Mouse (Mus musculus): ENCODE measurements around the gene Taar3. TPM values are rescaled to one million over a fixed set of nuclear protein-coding genes. Genes with fewer than 3 reads are reported as not detected.

The Taar3 gene
- not detected in 2 replicates for polyA plus RNA-seq (2012; rRNA removed)

DNA sequence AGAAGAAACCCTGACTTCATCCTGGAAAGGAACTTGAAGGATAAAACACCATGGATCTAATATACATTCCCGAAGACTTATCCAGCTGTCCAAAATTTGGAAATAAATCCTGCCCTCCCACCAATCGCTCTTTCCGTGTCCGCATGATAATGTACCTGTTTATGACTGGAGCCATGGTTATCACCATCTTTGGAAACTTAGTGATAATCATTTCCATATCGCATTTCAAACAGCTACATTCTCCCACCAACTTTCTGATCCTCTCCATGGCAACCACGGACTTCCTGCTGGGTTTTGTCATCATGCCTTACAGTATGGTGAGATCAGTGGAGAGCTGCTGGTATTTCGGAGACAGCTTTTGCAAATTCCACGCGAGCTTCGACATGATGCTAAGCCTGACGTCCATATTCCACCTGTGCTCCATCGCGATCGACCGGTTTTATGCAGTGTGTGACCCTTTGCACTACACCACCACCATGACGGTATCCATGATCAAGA is at the start of gene Taar3:
Gene Taar3 (plus strand): TSS at position 51 of the 498 bp plus-strand sequence.
- 92% methylated on average over 16 of the region's 16 CpGs for WGBS
- no peak for DNase-seq (ENCODE audit: low read depth, low spot score)

DNA sequence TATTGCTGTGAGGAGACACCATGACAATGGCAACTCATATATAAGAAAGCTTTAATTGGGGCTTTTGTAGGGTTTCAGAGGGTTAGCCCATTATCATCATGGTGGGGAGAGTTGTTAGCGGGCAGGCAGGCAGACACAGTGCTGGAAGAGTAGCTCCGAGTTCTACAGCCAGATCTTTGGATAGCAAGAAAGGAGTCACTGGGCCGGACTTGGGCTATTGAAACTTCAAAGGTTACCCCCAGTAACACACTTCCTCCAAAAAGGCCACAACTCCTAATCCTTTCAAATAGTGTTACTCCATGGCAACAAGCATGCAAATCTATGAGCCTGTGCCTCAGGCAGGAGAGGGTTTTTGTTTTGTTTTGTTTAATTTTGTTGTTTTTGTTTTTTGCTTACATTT is 48.2 kb upstream of the Taar3 start:
- WGBS = 88% methylated on average over 3 of the region's 3 CpGs
- no peak for DNase-seq (ENCODE audit: low read depth, low spot score)

DNA sequence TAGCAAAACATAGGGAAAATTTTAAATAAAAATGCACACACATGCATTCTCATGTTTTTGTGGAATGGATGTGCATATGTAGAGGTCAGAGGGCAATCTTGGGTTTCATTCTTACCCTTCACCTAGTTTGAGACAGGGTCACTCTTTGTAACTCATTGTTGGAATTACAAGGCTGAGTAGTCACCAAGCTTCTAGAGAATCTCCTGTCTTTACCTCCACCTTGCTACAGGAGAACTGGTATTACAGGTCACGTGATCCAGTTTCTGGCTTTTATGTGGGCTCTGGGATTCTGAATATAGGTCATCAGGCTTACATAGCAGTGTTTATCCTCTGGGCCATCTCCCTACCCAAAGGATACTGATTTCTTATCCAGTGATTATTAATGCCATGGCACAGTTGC is 43.7 kb upstream of the Taar3 start:
- DNase-seq (ENCODE audit: low read depth, low spot score) = no peak
- 86% methylated on average over 1 of the region's 1 CpGs for WGBS

DNA sequence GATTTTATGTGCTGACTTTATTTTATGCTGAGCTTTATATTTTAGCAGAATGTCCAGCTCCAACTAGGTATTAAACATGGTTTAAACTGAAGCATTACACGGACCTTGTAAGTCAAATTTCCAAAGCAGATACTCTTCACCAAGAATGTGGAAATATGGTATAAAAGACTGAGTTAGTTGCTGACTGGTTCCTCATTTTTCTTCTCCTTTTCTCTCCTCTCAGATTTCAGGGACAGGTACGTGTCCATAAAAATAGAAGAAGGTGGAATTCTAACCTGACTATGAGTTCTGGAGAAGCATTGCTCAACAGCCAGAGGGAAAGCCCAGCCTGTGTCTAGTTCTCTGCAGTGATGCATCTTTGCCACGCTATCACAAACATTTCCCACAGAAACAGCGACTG is 29.3 kb upstream of the Taar3 start, which contains the start of gene Taar1:
Gene Taar1 (plus strand): TSS at position 301 of the 400 bp plus-strand sequence.
- WGBS = 88% methylated on average over 4 of the region's 4 CpGs
- no peak for DNase-seq (ENCODE audit: low read depth, low spot score)

DNA sequence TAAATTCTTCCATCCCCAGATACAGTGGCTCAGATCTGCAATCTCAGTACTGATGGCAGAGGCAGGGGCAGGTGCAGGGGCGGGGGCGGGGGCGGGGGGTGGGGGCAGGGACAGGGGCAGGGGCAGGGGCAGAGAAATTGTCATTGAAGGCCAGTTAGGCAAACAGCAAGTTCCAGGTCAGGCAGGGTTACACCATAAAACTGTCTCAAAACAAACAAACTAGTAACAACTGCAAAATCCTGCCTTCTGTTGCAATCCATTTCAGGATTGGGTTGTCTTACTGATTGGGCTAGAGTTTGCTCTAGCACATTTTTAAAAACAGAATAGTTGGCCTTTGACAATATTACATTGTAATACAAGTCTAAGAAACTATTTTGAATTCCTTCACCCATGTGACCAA is 26.9 kb upstream of the Taar3 start:
- DNase-seq (ENCODE audit: low read depth, low spot score) = no peak
- WGBS = 31% methylated on average over 3 of the region's 3 CpGs

DNA sequence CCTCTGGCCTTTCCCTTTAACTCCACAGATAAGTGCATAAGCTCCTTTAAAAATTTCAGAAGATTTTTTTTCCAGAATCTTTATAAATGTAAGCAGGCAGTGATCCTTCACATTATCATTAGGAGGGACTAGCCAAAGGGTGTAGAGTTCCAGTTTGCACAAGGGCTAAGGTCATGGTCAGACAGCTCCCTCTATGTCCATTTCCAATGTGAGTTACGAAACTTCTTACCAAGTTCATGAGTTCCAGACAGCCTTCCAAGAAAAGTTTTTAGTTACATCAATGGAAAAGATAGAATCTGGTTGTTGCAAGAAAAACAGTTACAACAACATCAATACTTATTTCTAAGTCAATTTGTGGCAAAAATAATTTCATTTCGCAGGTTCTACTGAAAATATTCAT is 25.4 kb upstream of the Taar3 start:
- no peak for DNase-seq (ENCODE audit: low read depth, low spot score)
- 84% methylated on average over 2 of the region's 2 CpGs for WGBS

DNA sequence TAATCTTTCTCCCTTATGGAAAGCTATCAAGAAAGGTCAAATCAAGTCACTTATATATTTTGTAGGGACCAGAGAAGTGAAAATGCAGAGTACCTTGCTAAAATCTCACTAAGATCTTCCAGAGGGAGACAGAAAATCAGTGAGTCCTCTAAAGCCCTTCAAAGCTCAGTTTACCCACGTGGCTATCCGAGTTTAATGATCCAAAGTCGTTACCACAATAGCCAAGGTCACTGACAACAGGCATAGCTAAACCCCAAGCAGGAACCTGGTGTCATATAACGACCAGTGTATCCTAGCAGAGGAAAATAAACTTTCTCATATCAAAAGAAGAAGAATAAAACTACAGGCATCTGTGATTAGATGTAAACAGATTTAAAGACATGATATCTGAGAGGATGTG is 11.7 kb upstream of the Taar3 start:
- DNase-seq (ENCODE audit: low read depth, low spot score) = no peak
- 19% methylated on average over 4 of the region's 4 CpGs for WGBS

DNA sequence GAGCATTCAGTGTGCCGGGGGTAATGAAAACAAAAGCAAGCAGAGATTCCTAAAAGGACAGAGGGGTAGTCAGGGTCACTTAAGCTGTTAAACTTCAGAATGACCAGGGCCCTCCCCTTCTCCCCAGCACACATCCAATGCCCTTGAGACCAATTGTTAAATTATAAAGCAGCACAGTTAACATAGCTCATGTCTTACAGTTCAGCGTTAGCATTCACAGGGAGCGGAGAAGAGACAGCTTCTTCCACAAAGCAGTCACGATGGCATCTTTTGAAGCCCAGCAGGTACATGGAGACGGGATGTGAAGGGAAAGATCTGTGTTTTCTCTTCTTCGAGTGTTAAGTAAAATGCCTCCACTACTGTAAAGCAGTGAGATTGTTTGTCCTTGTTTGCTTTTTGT is 11.0 kb upstream of the Taar3 start, which contains the start of gene Taar2:
Gene Taar2 (plus strand): TSS at position 261 of the 400 bp plus-strand sequence.
- WGBS = 32% methylated on average over 6 of the region's 6 CpGs
- no peak for DNase-seq (ENCODE audit: low read depth, low spot score)

DNA sequence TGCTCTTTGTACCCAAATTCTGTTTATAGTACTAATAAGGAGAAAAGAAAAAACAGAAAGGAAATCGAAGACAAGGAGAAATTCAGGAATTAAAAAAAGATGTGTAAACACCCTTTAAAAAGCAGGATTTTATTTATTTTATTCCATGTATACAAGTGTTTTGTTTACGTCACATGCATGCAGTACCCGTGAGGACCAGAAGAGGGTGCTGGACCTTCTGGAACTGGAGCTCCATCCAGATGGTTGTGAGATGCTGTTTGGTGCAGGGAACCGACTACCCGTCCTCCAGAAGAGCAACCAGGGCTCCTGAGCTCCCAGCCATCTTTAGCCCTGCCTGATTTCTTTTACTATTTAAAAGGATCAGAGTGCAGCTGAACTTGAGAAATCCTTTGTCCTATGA is 6.9 kb upstream of the Taar3 start:
- 75% methylated on average over 5 of the region's 5 CpGs for WGBS
- DNase-seq (ENCODE audit: low read depth, low spot score) = no peak

DNA sequence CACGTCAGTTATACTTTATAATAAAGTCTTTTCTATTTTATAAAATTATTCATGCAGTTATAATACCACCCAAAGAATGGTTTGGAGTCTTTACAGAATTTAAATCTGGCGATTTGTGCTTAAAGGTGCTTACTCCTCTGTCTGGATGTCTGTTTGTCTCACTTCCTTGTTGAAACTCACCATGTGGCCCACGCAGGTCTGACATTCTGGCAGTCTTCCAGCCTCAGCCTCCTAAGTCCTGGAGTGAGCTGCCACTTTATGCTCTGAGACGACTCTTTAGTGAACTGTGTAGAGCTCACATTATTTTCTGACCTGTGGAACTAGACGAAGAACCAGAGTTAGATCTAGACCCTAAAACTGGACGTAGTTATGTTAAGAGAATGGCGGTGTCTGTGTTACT is 1.3 kb upstream of the Taar3 start:
- no peak for DNase-seq (ENCODE audit: low read depth, low spot score)
- WGBS = 39% methylated on average over 7 of the region's 7 CpGs

DNA sequence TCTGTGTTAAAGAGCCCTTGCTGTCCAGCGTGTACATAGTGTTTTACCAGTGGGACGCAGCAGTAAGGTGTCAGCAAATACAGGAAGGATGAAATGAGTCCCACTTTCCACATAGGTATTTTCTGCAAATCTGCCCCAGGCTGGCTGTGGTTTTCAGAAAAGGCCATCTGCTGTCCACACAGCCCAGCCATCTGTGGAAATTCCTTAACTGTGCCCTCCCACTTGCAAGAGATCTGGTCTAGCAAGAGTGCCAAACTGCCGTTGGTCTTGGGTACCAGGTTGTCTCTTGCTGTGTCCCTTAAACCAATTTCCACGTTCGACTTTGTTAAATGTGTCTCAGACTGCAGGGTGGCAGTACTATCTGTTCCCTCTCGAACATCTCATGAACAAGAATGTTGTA is 2.4 kb downstream of the Taar3 start:
- 71% methylated on average over 6 of the region's 6 CpGs for WGBS
- DNase-seq (ENCODE audit: low read depth, low spot score) = no peak

DNA sequence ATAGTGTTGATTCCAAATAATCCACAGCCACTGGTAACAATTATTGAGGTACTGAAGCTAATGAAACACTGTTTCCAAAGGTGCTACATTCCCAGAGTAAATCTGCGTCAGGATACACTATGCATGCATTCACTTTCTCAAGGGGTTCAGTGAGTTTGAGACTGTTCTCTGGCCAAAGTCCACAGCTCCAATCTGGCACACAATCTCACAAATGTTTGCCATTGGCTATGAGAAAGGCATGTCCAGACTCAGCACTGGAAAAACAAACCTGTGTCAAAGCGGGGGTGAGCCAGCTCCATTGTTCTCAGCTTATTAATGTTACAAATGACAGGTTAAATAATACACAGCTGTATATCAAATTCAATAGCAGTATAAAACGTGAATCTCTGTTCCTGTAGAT is 9.7 kb downstream of the Taar3 start:
- WGBS = 22% methylated on average over 3 of the region's 3 CpGs
- no peak for DNase-seq (ENCODE audit: low read depth, low spot score)

DNA sequence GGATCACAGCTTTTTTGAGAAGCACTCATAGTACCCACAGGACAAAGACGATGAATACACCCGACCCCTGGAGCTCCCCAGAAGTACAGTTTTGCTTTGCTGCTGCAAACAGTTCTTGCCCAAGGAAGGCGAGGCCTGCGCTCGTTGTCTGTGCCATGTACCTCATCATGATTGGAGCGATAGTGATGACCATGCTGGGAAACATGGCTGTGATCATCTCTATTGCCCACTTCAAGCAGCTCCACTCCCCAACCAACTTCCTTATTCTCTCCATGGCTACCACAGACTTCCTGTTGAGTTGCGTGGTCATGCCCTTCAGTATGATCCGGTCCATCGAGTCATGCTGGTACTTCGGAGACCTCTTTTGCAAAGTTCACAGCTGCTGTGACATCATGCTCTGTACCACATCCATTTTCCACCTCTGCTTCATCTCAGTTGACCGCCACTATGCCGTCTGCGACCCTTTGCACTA is 11.1 kb downstream of the Taar3 start, which contains the start of gene Taar4:
Gene Taar4 (plus strand): TSS at position 51 of the 472 bp plus-strand sequence.
- DNase-seq (ENCODE audit: low read depth, low spot score) = no peak
- 88% methylated on average over 13 of the region's 13 CpGs for WGBS

DNA sequence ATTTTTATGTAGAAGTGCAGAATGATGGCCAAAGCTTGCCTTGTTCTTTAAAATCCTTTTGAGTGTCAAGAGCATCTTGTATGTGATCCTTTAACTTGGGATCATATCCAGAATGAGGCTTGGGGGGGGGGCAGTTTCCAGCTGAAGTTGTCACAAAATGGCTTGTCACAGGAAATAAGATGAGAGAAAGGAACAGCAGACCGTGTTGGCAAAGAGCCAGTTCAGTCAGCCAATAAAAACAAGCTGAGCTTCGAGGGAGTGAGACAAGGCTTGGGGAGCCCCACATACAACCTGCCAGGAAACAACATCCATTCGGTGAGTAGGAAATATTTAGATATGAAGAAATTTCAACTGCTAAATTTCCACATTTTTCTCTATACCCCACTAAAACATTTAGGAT is 14.1 kb downstream of the Taar3 start:
- no peak for DNase-seq (ENCODE audit: low read depth, low spot score)
- WGBS = 31% methylated on average over 3 of the region's 3 CpGs

DNA sequence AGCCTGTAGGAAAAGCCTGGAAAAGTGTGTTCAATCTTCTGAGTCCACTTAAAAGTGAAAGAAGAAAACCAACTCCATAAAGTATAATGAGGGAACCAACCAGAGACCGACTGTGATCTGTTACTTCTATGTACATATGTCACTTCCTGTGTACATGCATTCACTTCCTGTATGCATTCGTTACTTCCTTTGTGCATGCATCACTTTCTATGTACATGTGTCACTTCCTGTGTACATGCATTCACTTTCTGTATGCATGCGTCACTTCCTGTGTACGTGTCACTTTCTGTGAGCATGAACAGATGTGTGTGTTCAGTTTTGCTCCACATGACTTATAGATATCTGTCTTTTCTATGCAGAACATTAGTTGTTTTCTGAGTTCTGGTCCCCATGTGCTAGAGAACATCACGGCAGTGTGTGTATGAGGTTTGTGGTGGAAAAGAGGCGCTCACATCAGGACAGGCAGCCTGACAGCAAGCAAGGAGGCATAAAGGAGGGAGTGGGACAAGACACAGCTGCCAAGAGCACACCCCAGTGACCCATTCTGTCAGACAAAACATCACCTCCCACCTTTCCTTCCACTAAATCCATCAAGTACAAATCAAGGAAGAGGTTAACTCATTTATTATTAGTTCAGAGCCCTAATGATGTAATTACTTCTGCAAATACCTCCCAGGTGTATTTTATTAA is 15.7 kb downstream of the Taar3 start:
- no peak for DNase-seq (ENCODE audit: low read depth, low spot score)
- WGBS = 86% methylated on average over 6 of the region's 6 CpGs

DNA sequence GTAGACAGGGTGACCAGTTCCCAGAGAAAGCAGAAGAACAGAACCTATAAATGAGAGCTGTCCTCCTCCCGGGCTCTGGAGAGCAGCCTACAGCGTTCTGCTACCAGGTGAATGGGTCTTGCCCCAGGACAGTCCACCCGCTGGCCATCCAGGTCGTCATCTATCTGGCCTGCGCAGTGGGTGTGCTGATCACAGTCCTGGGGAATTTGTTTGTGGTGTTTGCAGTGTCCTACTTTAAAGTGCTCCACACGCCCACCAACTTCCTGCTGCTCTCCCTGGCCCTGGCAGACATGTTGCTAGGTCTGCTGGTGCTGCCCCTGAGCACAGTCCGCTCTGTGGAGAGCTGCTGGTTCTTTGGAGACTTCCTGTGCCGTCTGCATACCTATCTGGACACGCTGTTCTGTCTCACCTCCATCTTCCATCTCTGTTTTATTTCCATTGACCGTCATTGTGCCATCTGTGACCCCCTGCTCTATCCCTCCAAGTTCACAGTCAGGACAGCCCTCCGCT is 21.4 kb downstream of the Taar3 start, which contains the start of gene Taar5:
Gene Taar5 (plus strand): TSS at position 51 of the 510 bp plus-strand sequence.
- WGBS = 86% methylated on average over 11 of the region's 11 CpGs
- DNase-seq (ENCODE audit: low read depth, low spot score) = no peak

DNA sequence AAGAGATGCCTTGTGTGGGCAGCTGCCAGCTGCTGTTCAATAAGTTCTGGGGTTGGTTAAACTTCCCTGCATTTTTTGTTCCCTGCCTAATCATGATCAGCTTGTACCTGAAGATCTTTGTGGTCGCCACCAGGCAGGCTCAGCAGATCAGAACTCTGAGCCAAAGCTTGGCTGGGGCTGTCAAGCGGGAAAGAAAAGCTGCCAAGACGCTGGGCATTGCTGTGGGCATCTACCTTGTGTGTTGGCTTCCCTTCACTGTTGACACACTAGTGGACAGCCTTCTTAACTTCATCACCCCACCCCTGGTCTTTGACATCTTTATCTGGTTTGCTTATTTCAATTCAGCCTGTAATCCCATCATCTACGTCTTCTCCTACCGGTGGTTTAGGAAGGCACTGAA is 21.9 kb downstream of the Taar3 start:
- 90% methylated on average over 5 of the region's 5 CpGs for WGBS
- DNase-seq (ENCODE audit: low read depth, low spot score) = no peak

DNA sequence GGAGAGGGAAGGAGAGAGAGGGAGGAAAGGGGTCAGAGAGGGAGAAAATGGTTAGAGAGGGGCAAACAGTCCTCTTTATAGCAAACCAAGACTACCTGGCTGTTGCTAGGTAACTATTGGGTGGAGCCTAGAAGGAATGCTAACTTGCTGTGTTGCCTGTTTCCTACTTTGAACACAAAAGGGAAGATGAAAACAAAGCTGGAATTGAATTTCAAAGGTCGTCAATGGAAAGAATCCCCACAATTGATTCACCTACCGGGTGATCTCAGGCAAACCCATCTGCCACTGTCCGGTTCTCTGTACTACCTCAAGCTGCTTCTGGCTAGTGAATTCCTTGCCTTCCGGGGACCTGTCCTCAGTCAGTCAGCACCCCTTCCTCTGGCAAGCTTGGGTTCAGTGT is 28.6 kb downstream of the Taar3 start:
- WGBS = 42% methylated on average over 4 of the region's 4 CpGs
- no peak for DNase-seq (ENCODE audit: low read depth, low spot score)

DNA sequence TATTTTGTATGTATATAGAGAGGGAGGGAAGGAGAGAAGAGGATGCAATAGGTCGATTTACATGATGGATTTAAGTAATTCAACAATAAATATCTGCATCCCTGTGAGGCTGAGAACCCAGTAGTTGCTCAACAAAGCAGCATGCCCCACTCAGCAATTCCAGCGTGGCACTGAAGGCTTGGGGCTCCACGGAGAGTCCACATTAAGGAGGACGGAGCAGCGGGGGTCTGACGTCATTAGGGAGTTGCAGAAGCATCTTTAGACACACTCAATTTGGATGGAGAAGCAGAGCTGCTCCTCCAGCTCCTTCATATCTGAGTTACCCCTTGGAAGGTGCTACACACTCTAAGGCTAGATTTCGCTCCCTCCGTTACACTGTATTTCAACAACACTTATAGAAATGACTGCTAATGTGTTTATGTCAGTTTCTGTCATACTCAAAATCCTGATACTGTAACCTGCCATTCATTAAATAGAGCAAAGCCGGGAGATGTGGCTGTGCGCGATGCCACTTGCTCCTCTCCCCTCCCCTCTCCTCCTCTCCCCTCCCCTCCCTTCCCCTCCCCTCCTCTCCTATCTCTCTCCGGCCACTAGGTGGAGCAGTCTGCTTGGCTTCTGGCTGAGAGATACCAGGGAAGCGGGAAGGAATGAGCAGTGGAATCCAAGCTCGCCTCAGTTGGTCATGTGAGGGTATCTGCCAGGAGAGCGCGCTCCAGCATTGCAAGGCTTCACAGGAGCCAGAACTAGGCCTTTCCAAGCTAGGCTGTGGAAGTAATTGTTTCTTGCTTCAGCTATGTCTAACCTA is 29.7 kb downstream of the Taar3 start:
- DNase-seq (ENCODE audit: low read depth, low spot score) = peak; percentile 54
- 42% methylated on average over 16 of the region's 16 CpGs for WGBS

DNA sequence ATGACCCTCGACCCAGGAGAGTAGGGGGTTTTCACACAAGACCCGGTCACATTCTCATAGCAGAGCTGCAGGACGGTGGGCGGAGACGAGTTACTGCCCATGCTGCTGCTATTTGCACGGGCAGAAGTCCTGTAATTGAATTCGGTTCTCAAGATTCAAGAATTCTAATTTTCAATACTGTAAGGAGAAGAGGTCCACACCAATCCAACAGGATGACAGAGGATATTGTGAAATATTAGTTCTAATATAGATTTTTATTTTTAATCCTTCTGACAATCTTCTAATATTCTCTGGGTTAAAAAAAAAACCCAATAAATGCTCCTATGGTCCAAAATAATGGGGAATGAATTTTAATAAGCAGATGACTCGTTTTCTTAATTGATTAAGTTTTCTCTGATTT is 36.2 kb downstream of the Taar3 start, which contains the start of gene Taar6:
Gene Taar6 (minus strand): TSS at position 101 of the 400 bp plus-strand sequence.
- WGBS = 66% methylated on average over 8 of the region's 8 CpGs

More for the DNA sequence above, 36.2 kb downstream of the Taar3 start, which contains the start of gene Taar6:
- no peak for DNase-seq (ENCODE audit: low read depth, low spot score)

Data from large intestine, adult 2 months (tissue).